Mouse (Mus musculus) cerebellum, postnatal 36 days (tissue): ENCODE results near the gene Cd4.

Experiments used
- DNase-seq, 2 experiments: peaks; one replicate each; pipeline ENCODE4 v3.0.0; 2021 to 2022; ENCODE audit warnings: mixed read lengths in 2 of 2

Cd4 gene

GRCm38 (mm10) chr6:124883351-124883750 is 4.7 kb downstream of the Cd4 start:
- no peak for DNase-seq

- no peak for DNase-seq
Observed at GRCm38 (mm10) chr6:124881821-124882220, 6.2 kb downstream of the Cd4 start.

DNA sequence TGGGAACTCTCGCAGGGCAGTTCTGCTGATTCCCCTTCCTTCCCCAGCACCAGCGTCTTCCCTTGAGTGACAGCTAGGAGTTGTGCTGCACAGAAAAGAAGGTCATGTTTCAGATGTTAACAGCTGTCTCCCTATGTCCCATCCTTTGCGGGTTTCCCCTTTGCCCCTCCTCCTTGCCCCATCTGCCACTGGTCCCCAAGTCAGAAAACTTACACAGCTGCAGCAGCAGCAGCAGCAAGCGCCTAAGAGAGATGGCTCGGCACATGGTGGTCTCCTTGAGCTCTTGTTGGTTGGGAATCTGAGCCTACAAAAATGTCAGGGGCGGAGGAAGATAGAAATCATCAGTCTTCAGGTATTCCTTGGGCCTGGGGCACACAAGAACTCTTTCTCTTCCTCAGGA is 8.6 kb downstream of the Cd4 start:
- DNase-seq, result no peak

GRCm38 (mm10) chr6:124874348-124874747 is 13.7 kb downstream of the Cd4 start:
- DNase-seq, result no peak

DNA sequence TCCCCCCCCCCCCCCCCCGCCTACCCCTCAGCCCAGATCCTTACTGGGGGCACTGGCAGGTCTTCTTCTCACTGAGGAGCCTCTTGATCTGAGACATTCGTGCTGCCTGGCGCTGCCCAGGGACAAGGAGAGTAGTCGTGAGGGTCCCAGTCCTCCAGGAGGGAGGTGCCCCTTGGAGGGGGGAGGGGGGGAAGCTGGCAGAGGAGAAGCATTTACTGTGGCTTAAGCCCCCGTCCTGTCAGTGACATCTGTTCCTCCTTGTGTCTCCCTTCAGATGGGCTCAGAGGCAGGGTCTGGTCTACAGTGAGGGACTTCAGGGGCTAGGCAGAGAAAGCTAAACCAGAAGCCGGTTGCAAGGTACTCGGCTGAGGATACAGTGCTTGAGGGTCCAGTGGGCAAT is 21.5 kb downstream of the Cd4 start:
- no peak for DNase-seq

DNA sequence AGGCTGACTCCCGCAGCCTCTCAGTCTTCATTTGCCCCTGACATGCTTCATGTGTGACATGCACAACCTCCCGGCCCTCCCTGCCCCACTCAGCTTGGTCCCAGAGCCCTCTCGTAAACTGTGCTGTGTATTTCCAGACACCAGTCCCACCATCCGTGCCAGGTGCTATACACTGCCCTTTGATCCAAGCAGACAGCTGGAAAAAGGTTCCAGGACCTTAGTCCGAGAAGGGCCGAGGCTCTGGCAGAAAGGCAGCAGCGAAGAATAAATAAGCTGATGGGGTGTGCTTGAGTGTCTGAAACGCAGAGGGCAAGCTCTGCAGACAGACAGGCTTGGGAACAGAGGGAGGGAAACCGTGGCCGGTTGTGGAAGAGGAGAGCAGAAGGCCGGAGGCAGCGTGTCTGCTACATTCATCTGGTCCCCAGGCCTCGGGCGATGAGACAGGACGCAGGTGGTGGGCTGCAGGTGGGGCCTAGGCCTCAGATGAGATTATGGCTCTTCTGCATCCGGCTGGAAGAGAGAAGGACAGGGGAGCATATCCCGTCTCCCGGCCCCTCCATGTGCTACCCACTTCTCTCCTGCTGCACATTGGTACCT is 22.2 kb downstream of the Cd4 start:
- DNase-seq, result no peak

DNA sequence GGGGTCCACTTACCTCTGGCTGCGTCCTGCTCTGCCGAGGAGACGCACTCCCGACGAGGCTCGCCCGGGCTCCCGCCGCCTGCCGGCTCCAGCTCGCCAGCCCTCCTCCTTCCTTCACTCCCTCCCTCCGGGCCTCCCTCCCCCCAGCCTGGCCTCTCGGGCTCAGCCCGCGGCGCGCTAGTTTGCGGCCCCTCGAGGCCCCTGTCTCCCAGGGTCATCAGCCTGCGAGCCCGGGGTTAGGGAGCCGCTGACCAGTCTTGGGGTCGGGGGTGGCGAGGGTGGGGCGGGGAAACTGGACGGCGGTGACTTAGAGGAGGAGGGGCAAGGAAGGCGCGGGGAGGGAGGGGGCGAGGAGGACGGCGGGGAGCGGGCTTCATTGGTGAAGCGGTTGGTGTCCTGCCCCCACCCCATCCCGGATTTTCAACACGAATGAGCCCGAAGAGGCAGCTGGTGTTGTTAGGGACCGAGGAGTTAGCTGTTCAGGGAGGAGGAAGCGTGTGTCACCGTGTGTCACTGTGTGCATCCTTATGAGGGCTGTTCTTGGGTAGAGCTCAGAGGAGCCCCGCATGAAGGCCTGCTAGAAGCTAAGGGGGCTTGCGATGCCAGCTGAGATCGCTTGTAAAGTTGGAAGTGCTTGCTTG is 24.2 kb downstream of the Cd4 start, which contains the start of gene Gpr162:
Gene Gpr162 (minus strand): TSS at position 326 of the 641 bp plus-strand sequence.
- peak; percentile 64 to 77 for DNase-seq

DNA sequence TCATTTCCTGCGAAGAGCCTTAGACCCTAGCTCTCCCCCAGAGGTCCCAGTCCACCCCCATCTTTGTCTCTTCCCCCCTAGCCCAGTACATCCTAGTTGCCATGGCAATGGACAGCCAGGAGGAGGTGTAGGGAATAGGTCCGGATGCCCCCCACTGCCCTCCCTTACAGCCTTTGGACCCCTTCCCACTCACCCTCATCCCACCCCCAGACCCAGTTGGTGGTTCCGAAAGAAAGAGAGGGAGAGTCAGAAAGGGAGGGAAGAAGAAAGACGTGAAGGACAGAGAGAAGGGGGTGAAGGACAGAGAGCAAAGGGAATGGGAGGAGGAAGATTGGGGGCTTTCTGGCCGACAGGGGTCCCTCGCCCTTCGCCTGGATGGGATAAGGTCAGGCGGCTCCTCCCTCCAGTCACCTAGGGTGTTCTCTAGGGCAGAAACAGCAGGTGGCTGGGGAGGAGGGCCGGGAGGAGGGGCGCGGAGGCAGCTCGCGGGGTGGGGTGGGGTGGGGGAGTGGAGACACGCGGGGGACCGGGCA is 24.8 kb downstream of the Cd4 start:
- peak; percentile 29 to 35 for DNase-seq

DNA sequence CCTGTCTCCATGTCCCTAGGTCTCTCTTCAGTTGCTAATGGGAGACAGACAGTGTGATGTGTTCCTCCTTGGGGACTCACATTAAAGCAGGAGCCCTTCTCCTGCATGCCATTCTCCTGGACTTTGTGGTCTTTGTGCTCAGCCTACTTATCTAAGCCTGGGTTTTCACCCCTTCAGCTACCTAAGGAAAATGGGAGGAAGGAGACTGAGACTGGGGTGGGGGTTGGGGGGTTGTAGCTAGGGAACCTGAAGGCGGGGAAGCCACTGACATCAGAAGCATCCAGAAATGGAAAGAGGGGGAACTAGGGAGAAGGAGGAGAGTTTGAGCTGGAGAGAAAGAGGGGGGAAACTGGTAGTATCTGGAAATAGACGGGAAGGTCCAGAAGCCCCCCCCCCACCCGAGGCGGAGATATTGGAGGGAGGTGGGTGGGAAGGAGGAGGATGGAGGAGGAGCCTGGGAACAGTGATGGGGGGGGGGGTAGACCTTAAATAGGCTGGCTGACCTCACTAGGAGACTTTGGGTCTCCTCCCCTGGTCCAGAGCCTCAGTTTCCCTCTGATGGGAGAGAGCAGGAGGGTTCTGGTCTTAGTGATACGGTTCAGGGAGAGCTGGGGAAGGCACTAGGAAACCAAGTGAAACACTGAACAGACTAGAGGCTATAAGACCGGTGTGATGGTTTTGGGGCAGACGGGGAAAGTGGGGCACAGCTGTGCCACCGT is 25.5 kb downstream of the Cd4 start:
- DNase-seq, result no peak

DNA sequence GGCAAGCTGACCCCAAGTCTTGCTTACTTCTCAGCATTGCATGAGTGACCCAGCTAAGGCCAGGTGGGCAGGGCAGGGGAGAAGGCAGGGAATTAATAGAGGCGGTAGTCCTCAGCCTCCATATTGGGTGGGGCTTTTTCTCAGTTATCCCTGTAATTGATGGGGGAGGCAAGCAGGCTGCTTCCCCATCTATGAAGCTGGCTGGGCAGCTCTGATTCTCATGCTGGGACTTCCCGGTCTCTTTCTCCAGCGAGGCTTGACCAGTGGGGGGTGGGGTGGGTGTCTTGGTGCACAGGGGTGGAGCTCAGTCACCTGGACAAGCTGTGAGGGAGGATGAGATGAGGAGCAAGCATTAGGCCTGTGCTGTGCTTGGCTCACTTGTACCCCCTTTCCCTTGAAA is 26.2 kb downstream of the Cd4 start:
- DNase-seq, result peak in 1 of 2 experiments; percentile 32

DNA sequence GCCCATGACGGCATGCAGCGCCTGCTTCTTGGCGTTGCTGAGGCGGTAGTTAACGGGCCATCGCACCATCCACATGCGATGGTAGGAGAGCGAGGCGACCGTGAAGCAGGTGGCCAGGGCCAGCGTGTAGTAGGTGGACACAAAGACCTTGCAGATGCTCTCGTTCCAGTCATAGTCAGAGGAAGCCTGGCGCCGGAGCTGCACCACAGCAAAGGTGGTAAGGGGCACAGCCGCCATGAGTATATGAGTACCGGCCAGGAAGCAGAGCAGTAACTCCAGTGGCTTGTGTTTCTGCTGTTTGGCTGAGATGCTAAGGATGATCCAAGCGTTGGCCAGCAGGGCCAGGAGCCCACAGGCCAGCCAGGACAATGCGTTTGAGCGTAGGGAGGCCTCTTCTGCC is 26.8 kb downstream of the Cd4 start:
- peak; percentile 39 to 49 for DNase-seq

DNA sequence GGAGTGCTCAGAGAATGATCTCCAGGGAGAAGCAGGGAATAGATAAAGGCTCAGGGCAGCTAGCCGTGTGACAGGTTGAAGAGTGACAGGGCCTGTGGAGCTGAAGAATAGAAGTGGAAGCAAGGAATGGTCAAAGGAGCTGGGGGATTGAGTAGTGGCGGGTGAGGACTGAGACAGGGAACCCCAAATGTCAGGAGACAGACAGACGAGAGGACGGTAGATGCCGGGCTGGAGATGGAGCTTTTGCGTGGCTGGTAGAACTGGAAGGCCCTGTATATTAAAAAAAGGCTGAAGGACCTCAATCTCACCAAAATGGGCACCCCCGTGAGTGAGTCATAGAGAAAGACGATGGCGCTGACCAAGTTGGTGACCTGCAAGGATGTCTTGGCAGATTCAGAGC is 27.5 kb downstream of the Cd4 start:
- no peak for DNase-seq

- DNase-seq, result peak; percentile 94 to 96
Observed at GRCm38 (mm10) chr6:124859725-124860124, 28.3 kb downstream of the Cd4 start.

DNA sequence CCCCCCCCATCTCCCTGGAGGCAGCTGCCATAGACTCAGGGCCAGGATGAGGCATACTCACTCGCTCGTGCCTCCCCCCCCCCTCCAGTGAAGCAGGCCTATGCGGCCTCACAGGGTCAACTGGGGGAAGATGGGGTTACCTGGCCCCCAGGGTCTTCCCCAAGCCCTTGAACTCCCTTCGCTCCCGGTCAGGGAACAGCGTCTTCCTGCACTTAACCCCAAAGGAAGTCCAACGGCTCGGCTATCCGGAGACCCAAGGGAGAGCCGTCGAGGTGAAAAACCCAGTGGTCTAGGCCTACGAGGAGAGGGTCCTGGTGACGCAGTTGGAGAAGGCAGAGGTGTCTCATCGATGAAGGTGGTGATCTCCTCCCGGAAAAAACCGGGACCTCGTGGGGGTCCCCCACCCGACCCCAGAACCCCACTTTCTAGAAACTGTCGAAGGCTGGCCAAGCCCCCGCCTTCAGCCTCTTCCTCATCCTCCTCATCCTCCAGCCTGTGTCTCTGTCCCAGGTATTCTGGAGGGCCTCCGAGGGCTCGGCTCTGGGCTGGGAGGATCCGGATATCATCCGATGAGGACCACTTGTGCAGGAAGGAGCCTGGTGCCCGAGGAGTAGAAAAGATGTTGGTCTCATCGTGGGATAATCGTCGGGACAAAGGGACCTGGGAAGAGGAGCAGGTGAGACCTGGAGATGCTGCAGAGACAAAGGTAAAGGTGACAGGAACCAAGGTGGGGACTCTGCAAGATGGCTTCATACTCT is 29.3 kb downstream of the Cd4 start:
- DNase-seq, result no peak

DNA sequence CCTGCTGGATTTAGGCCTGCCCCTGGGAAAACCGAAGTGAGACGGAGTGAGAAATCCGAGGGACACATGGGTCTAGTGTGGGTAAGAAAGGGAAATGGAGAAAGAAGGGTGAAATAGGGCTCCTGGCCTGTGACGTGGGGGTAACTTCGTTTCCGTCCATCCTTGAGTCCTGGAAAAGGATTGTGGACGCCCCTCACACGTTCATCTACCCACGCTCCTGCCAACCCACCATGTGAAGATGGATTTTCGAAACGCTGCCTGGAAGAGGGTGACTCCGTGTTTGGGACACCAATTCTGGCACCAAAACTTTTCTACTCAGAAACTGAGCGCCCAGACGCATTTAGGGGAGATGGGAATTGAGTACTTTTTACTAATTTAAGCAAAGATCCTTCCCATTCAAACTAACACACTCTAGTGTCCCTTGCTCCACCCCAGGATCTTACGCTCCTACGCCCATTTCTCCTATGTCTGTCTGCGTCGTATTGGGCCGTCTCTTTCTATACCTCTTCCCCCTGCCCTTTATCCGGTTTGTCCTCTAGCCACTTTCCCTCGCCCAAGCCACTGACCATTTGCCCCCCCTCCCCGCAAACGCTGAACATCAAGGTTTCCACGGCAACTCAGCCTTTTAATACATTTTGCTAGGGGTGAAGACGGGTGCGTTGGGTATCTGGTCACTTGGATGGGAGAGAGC is 30.0 kb downstream of the Cd4 start:
- DNase-seq, result no peak

DNA sequence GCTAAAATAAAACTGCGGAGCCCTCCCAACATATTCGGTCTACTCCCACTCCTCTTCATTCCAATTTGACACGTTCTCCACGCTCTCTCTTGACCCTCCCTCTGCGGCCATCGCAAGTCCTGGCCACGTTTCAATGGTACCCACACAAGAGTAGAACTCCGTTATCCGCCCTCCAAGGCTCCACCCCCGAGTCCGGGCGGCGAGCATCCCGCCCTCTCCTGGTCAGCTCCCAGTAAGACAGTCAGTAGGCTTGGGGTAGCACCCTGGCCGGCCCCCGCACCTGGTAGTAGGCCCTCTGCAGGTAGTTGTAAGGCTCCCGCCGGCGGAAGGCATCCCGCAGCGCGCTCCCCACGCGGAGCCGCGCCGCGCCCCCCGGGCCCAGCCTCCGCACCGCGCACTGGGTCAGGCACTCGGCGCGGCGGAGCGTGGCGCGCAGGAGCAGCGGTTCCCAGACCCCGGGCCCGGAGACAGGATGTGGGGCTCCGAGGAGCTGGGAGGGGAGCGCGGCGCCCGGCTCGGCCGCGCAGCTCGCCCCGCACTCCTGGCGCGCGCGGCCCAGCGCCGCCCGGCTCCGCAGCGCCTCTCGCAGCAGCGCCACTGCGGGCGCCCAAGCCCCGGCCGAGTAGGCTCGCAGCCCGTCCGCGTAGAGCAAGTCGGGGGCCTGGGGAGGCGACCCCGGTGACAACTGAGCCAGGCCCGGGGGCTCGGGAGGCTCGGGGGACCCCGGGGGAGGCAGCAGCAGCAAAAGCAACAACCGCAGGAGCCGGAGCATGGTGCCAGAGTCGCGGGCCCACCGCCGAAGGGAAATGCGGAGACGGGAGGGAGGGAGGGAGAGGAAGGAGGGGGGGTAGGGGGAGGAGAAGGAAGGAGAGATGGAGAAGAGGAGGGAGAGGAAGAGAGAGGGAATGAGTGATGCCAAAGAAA is 30.8 kb downstream of the Cd4 start, which contains the start of gene P3h3:
Gene P3h3 (minus strand): TSS at position 837 of the 924 bp plus-strand sequence.
- peak; percentile 83 to 92 for DNase-seq

DNA sequence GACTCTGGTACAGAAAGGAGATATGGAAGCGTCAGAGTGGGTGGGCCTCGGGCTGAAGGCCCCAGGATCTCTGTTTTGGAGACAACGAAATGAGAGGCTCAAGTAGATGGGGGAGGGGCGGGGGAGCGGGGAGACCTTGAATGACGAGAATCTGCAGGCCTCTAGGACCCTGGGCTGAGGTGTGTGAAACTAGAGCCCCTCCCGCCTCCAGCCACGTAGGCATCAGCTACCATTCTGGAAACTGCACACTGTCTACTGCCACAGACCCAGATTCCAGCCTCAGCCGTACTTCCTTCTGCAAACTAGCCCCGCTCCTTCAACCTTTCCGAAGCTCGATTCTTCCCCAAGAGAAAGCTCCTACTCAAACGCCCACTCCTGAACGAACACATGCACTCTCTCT is 31.7 kb downstream of the Cd4 start:
- DNase-seq, result peak; percentile 47

DNA sequence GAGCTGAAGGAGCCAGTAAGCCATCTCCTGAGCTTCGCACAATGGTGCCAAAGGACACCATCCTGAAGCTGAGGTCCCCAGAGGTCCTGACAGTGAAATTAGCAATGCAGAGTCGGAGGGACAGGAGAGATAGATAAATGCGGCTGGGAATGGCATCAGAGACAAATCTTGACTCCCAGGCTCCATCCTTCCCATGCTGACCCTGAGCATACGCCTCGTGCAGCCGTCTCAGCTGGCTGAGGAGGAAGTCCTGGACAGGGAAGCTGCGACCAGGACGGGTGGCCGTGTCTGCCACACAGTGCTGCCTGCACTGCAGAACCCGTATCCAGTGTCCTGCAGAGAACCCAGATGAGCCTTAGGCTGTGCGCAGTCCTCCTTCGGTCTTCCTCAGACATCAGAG is 33.4 kb downstream of the Cd4 start:
- no peak for DNase-seq

DNA sequence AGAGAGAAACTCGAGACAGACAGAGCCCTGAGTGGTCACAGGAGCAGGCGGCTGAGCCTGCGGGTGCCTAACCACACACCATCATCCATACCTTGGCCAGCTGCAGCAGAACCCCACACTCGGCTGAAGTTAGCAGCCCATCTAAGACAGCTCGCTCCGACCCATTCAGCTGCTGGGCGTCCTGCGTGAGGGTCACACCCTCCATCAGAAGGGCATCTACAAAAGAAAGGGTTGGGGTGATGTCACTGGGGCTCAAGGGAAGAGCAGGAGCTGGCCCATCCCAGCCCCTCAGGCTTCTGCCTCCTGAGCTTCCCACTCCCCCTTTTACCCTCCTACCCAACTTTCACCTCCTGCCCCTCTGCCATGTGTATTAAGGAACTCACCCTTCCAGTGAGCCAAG is 37.5 kb downstream of the Cd4 start:
- DNase-seq, result no peak

- peak; percentile 93 to 97 for DNase-seq
Observed at GRCm38 (mm10) chr6:124847305-124847704, 40.7 kb downstream of the Cd4 start.
